Mouse (Mus musculus): ENCODE measurements around the gene Gm17349.

Gene Gm17349

DNA sequence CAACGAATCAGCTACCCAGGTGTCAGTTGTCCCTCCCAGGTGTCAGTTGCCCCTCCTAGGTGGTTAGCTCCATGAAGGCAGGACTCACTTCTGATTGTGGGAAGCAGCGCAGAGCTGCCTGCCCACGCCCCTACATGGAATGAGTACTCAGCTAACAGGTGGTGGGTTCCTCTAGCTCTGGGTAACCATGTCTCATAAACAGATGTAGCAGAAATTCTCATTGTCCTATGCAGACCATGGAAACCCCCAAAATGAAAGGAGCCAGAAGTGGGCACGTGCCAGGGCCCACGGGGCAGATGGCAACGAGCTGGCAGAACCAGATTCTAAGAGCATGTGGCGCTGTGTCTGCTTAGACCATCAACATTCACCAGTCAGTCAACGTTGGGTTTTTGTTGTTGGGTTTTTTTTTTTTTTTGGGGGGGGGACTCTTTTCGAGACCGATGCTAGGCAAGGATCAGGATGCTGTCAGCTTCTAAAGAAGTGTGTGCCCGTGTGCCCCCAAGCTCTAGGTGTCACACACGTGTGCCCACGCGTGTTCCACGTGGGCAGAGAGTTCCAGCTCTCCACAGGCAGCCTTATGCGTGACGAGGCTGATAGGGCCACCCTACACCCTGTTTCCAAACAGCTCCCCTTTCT, 41.2 kb downstream of the Gm17349 start:
- peak; percentile 61 for DNase-seq (ENCODE audit: low read depth, low spot score)

GRCm38 (mm10) chr15:99662371-99662770, 42.9 kb downstream of the Gm17349 start:
- no peak for DNase-seq (ENCODE audit: low read depth, low spot score)

DNA sequence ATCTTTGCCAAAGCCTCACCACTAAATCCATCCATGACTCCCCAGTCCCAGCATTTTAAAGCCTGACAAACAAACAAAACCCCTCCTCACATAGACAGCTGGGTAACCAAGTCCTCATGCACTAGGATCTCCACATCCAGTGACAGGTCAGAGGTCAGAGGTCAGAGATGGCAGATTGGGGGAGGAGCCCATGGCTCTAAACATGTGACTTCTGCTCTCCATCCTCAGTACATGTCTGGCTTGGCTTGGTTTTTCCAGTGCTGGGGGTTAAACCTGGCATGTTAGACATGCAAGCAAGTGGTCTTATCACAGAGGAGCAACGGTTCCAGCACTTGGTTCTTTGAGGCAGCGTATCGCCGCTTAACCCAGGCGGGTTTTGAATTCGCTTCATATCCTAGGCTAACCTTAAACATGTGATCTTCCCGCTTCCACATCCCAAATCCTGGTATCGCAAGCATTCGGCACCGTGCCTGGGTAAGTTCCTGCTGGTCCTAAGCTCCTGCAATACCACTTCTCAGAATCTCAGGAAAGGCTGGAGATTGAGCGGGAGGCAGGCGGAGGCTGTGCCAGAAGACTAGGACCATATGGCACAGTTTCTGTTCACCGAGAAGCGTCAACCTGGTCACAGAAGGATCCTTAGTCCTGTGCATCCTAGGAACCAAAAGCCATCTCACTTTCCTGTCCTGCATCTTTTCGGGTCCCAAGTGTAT, 44.0 kb downstream of the Gm17349 start:
- DNase-seq (ENCODE audit: low read depth, low spot score), result peak; percentile 71

- peak; percentile 72 for DNase-seq (ENCODE audit: low read depth, low spot score)
These were observed 46.9 kb downstream of the Gm17349 start for GRCm38 (mm10) chr15:99658437-99658836.

DNA sequence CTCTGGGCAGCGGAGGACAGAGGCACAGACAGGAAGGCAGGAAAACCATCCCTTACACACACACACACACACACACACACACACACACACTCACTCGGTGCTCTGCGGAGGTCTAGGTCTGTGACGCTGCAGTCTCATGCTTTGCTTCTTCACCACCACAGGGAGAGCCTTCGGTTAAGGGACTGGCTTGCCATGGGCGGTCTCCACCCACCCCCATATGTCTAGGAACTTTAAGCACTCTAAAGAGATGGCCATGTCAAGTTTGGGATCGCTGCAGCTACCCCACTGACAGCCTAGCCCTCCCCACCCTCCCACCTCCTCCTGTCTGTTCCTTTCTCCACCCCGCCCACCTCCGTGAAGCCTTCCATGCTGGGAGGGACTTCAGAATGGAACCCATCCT, 49.3 kb downstream of the Gm17349 start:
- DNase-seq (ENCODE audit: low read depth, low spot score), result no peak

DNA sequence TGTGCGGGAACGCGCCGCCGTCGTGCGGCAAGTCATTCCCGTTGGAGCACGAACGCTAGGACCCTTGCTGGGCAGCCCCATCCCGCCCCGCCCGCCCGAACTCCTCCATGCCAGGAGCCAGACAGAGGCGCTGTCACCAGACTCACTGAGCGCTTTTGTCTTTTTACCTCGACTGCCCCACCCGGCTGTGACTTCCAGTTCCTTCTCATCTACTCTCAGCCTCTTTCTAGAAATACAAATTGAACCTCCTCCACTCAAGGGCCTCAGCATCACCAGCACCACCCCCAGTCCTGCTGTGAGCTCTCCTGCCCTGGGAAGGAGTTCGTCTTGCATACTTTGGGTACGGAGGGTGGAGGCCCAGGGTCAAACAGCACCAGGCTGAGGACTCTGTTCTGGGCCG, 51.4 kb downstream of the Gm17349 start:
- peak; percentile 76 for DNase-seq (ENCODE audit: low read depth, low spot score)

- DNase-seq (ENCODE audit: low read depth, low spot score), result peak; percentile 87
These were observed 52.0 kb downstream of the Gm17349 start for GRCm38 (mm10) chr15:99653291-99653690.

All from ZHBTc4 (cell line).